In the genomic region with DNA sequence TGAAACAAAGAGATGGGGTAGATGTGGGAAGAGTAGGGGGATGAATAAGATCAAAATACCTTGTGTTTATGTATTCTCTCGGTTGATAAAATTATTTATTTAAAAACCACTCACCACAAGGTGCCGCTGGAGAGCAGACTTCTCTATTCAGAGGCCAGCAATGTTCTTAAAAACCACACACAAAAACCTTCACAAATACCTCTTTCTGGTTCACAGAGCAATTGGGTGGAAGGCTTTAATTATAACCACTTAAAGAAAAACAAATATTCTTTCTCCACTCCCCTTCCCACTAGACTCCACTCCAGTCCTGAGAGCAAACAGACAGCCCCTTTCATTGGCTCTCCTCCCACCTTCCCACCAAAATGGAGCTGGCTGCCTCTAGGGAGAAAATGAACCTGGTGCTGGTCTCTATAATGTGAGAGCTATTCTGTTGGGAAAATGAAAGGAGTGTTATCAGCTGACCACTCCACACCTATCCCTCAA, we compare ENCODE assay signal across 9 mouse cellular contexts.
A peak's percentile ranks its signal among the peaks of the same experiment; 100 is the strongest.
DNase-seq lines count a peak whose midpoint lies in the region; ATAC-seq and TF ChIP-seq lines count a peak whose summit lies in the region.
"Had no signal": no experiment of that assay in that cellular context is flagged by ENCODE, and none has a peak within 500 bp of the region (broad histone marks: within the 10 kb centered on the region; RNA-seq: fewer than 3 reads in every experiment).

No protein-coding gene starts in this region.

- no peak overlapping the region for H3K27ac ChIP-seq in forebrain, embryonic 11.5 days (ENCODE audit: low read depth, low read length)
- H3K27ac ChIP-seq in hindbrain, embryonic 15.5 days (replicated peaks): no peak overlapping the region
- H3K27ac ChIP-seq in stomach, embryonic 16.5 days (ENCODE audit: low read length): peak overlapping the region; percentile 54
- H3K27ac ChIP-seq: limb, embryonic 15.5 days had no signal

- H3K9ac ChIP-seq in forebrain, embryonic 11.5 days (ENCODE audit: low read length): no peak overlapping the region; the same call in 1 of the 2 replicates
- no peak overlapping the region for H3K9ac ChIP-seq in hindbrain, embryonic 15.5 days
- no peak overlapping the region for H3K9ac ChIP-seq in stomach, embryonic 16.5 days (ENCODE audit: low read length)
- H3K9ac ChIP-seq: limb, embryonic 15.5 days had no signal

- no peak for TF ChIP-seq POLR2A in brain, embryonic 14.5 days (IDR thresholded peaks at IDR 0.05; ENCODE audit: borderline replicate concordance, extremely low read depth, insufficient read depth, insufficient read length, poor library complexity, severe bottlenecking)

- H3K9me3 ChIP-seq in forebrain, embryonic 11.5 days (ENCODE audit: control insufficient read depth, low read length): no peaks in the 10 kb centered on the region
- no peaks in the 10 kb centered on the region for H3K9me3 ChIP-seq in hindbrain, embryonic 15.5 days
- H3K9me3 ChIP-seq in stomach, embryonic 16.5 days (replicated peaks; ENCODE audit: control insufficient read depth, low read length): no peaks in the 10 kb centered on the region
- H3K9me3 ChIP-seq: limb, embryonic 15.5 days had no signal

- H3K4me3 ChIP-seq in forebrain, embryonic 11.5 days (ENCODE audit: low read depth, low read length): no peak overlapping the region
- H3K4me3 ChIP-seq in hindbrain, embryonic 15.5 days: no peak overlapping the region
- H3K4me3 ChIP-seq in stomach, embryonic 16.5 days (replicated peaks; ENCODE audit: low read length): no peak overlapping the region
- H3K4me3 ChIP-seq: limb, embryonic 15.5 days had no signal

- 0% methylated on average over 2 of the region's 2 CpGs for WGBS in forebrain, embryonic 11.5 days
- WGBS in hindbrain, embryonic 15.5 days: 4% methylated on average over 2 of the region's 2 CpGs
- 0% methylated on average over 2 of the region's 2 CpGs for WGBS in stomach, embryonic 16.5 days

- peaks cover 4% of the 10 kb centered on the region; the same call in 1 of the 2 replicates for H3K4me1 ChIP-seq in forebrain, embryonic 11.5 days (replicated peaks; ENCODE audit: control insufficient read depth, insufficient read depth, low read length)
- 0 out of 2 replicates have a peak, but pooled peaks cover 3% of the 10 kb centered on the region for H3K4me1 ChIP-seq in hindbrain, embryonic 15.5 days (replicated peaks)
- H3K4me1 ChIP-seq in stomach, embryonic 16.5 days (ENCODE audit: control insufficient read depth, insufficient read depth, low read length): peaks cover 10% of the 10 kb centered on the region; the same call in 1 of the 2 replicates
- H3K4me1 ChIP-seq: limb, embryonic 15.5 days had no signal

- intact Hi-C loops in heart, postnatal 25 days (cut with DNase I): loop anchor here (1.0 to 10.0 kb wide), 3 partner anchors 68 to 725 kb away; no protein-coding TSS in a partner anchor

- H3K36me3 ChIP-seq in forebrain, embryonic 11.5 days (ENCODE audit: control insufficient read depth, insufficient read depth, low read length): no peaks in the 10 kb centered on the region
- H3K36me3 ChIP-seq in hindbrain, embryonic 15.5 days: no peaks in the 10 kb centered on the region
- H3K36me3 ChIP-seq in stomach, embryonic 16.5 days (ENCODE audit: control insufficient read depth, insufficient read depth, low read length): no peaks in the 10 kb centered on the region
- H3K36me3 ChIP-seq: limb, embryonic 15.5 days had no signal

- DNase-seq in heart, adult 11 months: peak; percentile 60
- DNase-seq in heart, postnatal 25 days (ENCODE audit: low spot score): no peak
- DNase-seq in brain, embryonic 14.5 days (ENCODE audit: low read depth): peak; percentile 88
- peak; percentile 68 for DNase-seq in forebrain, embryonic 11.5 days (ENCODE audit: low spot score)
- peak; percentile 29 to 89 for DNase-seq in layer of hippocampus, postnatal 25 days (ENCODE audit: extremely low spot score in 1 of 2, low spot score in 1 of 2)
- peak; percentile 69 for DNase-seq in mesoderm, embryonic 11.5 days (ENCODE audit: low read depth, low spot score)

- no peak overlapping the region for H3K4me2 ChIP-seq in forebrain, embryonic 11.5 days (ENCODE audit: low read depth, low read length, severe bottlenecking)
- H3K4me2 ChIP-seq in hindbrain, embryonic 15.5 days: no peak overlapping the region
- no peak overlapping the region for H3K4me2 ChIP-seq in stomach, embryonic 16.5 days (ENCODE audit: low read depth, low read length)
- H3K4me2 ChIP-seq: limb, embryonic 15.5 days had no signal

- peak; percentile 48; the same call in 1 of the 2 replicates for TF ChIP-seq CTCF in brain, embryonic 14.5 days (IDR thresholded peaks at IDR 0.05; ENCODE audit: borderline replicate concordance, extremely low read depth, insufficient read depth, insufficient read length)

- H3K27me3 ChIP-seq in forebrain, embryonic 11.5 days (ENCODE audit: control insufficient read depth, insufficient read depth, low read length): peaks cover 2% of the 10 kb centered on the region; the same call in 1 of the 2 replicates
- no peaks in the 10 kb centered on the region for H3K27me3 ChIP-seq in hindbrain, embryonic 15.5 days
- no peaks in the 10 kb centered on the region for H3K27me3 ChIP-seq in stomach, embryonic 16.5 days (ENCODE audit: control insufficient read depth, insufficient read depth, low read length)
- H3K27me3 ChIP-seq: limb, embryonic 15.5 days had no signal

- peak; percentile 92 for ATAC-seq in forebrain, embryonic 11.5 days (replicated peaks; ENCODE audit: low FRiP score)
- peak; percentile 66 for ATAC-seq in hindbrain, embryonic 15.5 days (ENCODE audit: low FRiP score, low read depth)
- ATAC-seq in stomach, embryonic 16.5 days (ENCODE audit: insufficient read depth, low FRiP score): peak; percentile 58
